Mouse (Mus musculus) limb, embryonic 14.5 days (tissue): ENCODE data around the gene Zbtb49. TPM values are rescaled to one million over a fixed set of nuclear protein-coding genes. Genes with fewer than 3 reads are reported as not detected.

Source experiments
- ATAC-seq: fragments of 200-750 bp; cut with Nextera tagmentation; 2 replicates; pipeline ENCODE4 v1.8.0; 2017; ENCODE audit warnings: low read depth, moderate number of reproducible peaks, moderate TSS enrichment; ENCODE audit not compliant: low FRiP score
- DNase-seq: peaks from one replicate; pipeline ENCODE4 v3.0.0-alpha.2; 2015; ENCODE audit warnings: low spot score
- H3K27ac ChIP-seq: fragments of 300-500 bp; sonication (generic); replicated peaks from 2 replicates; pipeline ENCODE4 v1.5.1; 2014; ENCODE audit warnings: low read depth, mild to moderate bottlenecking, low read length, moderate library complexity, mixed read lengths
- H3K27me3 ChIP-seq: fragments of 300-500 bp; sonication (generic); 2 replicates; pipeline ENCODE4 v1.6.1; 2014; ENCODE audit warnings: low read length, mixed read lengths; ENCODE audit not compliant: control insufficient read depth, insufficient read depth
- H3K36me3 ChIP-seq: fragments of 300-500 bp; sonication (generic); 2 replicates; pipeline ENCODE4 v1.6.1; 2014; ENCODE audit warnings: mild to moderate bottlenecking, low read length, moderate library complexity, mixed read lengths; ENCODE audit not compliant: control insufficient read depth, insufficient read depth
- H3K4me1 ChIP-seq: fragments of 300-500 bp; sonication (generic); 2 replicates; pipeline ENCODE4 v1.6.1; 2014; ENCODE audit warnings: antibody characterized with exemption, low read length, mixed read lengths; ENCODE audit not compliant: control insufficient read depth, insufficient read depth
- H3K4me2 ChIP-seq: fragments of 300-500 bp; sonication (generic); replicated peaks from 2 replicates; pipeline ENCODE4 v1.6.1; 2014; ENCODE audit warnings: low read depth, mild to moderate bottlenecking, low read length, moderate library complexity; ENCODE audit not compliant: severe bottlenecking
- H3K4me3 ChIP-seq: fragments of 300-500 bp; sonication (generic); replicated peaks from 2 replicates; pipeline ENCODE4 v1.5.1; 2014; ENCODE audit warnings: low read length
- H3K9ac ChIP-seq: fragments of 300-500 bp; sonication (generic); 2 replicates; pipeline ENCODE4 v1.6.1; 2014; ENCODE audit warnings: mild to moderate bottlenecking, low read depth, low read length, moderate library complexity; ENCODE audit not compliant: severe bottlenecking
- H3K9me3 ChIP-seq: fragments of 300-500 bp; sonication (generic); 2 replicates; pipeline ENCODE4 v1.6.1; 2016; ENCODE audit warnings: low read length; ENCODE audit not compliant: control insufficient read depth
- POLR2A ChIP-seq: fragments of 200-500 bp; IDR thresholded peaks from 2 replicates; pipeline ENCODE4 v1.8.0; 2012; ENCODE audit warnings: inconsistent platforms, mild to moderate bottlenecking, moderate library complexity, borderline replicate concordance; ENCODE audit not compliant: insufficient read depth, insufficient read length; ENCODE audit errors: extremely low read depth
- WGBS: fragments of 180-500 bp; shearing (Covaris S2); extraction: QIAGEN DNeasy Blood & Tissue Kit; methylation state at CpG from one replicate; pipeline ENCODE4 v1.1.7; 2014; 5-methylcytosine and 5-hydroxymethylcytosine counted together
- polyA plus RNA-seq, 2 experiments: library from polyadenylated mRNA; depleted of rRNA in 1 of 2; stranded (reverse) in 1 of 2; unstranded in 1 of 2; fragments of >200 nt; fragmentation: Nextera tagmentation in 1 of 2; extraction: Ambion mirVana in 1 of 2; gene quantifications; 2 replicates each; pipeline versions ENCODE4 v1.2.1 to v1.2.3; 2012 to 2014

Zbtb49 gene
- polyA plus RNA-seq, 2 experiments, result 12.4 to 22.3 TPM

DNA sequence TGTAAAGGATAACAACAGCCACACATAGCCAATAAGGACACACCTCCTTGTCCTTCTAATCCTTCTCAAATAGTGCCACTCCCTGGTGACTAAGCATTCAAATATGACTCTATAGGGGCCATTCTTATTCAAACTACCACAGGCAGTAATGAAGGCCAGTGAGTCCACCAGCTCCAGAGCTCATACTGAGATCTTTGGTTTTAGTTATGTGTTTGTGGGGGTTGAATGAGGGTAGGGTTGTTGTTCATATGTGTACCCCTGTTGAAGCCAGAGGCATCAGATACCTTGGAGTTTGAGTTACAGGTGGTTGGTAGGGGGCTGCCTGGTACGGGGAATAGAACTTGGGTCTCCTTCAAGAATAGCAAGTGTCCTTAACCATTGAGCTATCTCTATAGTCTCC, 36.3 kb upstream of the Zbtb49 start:
- H3K36me3 ChIP-seq, result no peaks in the 10 kb centered on the region
- no peaks in the 10 kb centered on the region for H3K9me3 ChIP-seq
- DNase-seq (no peak), ATAC-seq (no peak)
- H3K4me2 ChIP-seq, result no peak overlapping the region
- no peak overlapping the region for H3K4me3 ChIP-seq
- H3K4me1 ChIP-seq, result 0 out of 2 replicates have a peak, but pooled peaks cover 2% of the 10 kb centered on the region
- WGBS, result 92% methylated on average over 1 of the region's 1 CpGs
- no peaks in the 10 kb centered on the region for H3K27me3 ChIP-seq
- no peak overlapping the region for H3K27ac ChIP-seq
- H3K9ac ChIP-seq, result no peak overlapping the region
- no peak for TF ChIP-seq POLR2A

DNA sequence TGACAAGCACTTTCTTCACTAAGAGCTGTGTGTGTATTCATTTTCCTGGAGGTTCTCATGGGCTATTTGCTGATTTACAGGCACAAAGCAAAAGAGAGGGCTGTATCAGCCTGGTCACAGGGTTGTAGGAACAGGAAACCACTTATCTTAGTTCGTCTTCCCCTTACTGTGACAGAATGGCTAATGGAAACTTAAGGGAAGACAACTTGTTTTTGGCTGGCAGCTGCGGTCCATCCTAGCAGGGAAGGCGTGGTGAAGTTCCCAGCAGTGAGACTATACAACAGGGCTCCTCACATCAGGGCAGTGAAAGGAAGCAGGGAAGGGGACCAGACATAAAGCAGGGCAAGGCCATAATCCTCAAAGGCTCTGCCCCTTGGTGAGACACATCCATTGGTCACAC, 35.4 kb upstream of the Zbtb49 start:
- Histone ChIP-seq H3K4me3 (no peak overlapping the region), H3K27me3 (no peaks in the 10 kb centered on the region), H3K27ac (no peak overlapping the region), H3K9me3 (no peaks in the 10 kb centered on the region), H3K36me3 (no peaks in the 10 kb centered on the region), H3K9ac (no peak overlapping the region), H3K4me1 (no peaks in the 10 kb centered on the region), H3K4me2 (no peak overlapping the region)
- no peak for DNase-seq
- WGBS, result 76% methylated on average over 3 of the region's 3 CpGs
- no peak for TF ChIP-seq POLR2A
- ATAC-seq, result no peak

- no peak overlapping the region for H3K9ac ChIP-seq
- DNase-seq, result no peak
Observed at GRCm38 (mm10) chr5:38255195-38255594, 34.9 kb upstream of the Zbtb49 start.

GRCm38 (mm10) chr5:38241966-38242365, 21.7 kb upstream of the Zbtb49 start:
- ATAC-seq (no peak), DNase-seq (no peak)
- no peak overlapping the region for H3K27ac ChIP-seq
- no peaks in the 10 kb centered on the region for H3K4me1 ChIP-seq
- no peaks in the 10 kb centered on the region for H3K9me3 ChIP-seq
- H3K9ac ChIP-seq, result no peak overlapping the region
- H3K36me3 ChIP-seq, result no peaks in the 10 kb centered on the region
- H3K27me3 ChIP-seq, result no peaks in the 10 kb centered on the region
- no peak overlapping the region for H3K4me2 ChIP-seq
- no peak overlapping the region for H3K4me3 ChIP-seq
- TF ChIP-seq POLR2A, result no peak
- 84% methylated on average over 6 of the region's 6 CpGs for WGBS

More at GRCm38 (mm10) chr5:38255195-38255594, 34.9 kb upstream of the Zbtb49 start:
- Histone ChIP-seq H3K9me3 (no peaks in the 10 kb centered on the region), H3K36me3 (no peaks in the 10 kb centered on the region), H3K27me3 (no peaks in the 10 kb centered on the region), H3K4me2 (no peak overlapping the region), H3K4me3 (no peak overlapping the region), H3K4me1 (no peaks in the 10 kb centered on the region), H3K27ac (no peak overlapping the region)
- no peak for ATAC-seq
- TF ChIP-seq POLR2A, result no peak
- WGBS, result 36% methylated on average over 4 of the region's 4 CpGs

DNA sequence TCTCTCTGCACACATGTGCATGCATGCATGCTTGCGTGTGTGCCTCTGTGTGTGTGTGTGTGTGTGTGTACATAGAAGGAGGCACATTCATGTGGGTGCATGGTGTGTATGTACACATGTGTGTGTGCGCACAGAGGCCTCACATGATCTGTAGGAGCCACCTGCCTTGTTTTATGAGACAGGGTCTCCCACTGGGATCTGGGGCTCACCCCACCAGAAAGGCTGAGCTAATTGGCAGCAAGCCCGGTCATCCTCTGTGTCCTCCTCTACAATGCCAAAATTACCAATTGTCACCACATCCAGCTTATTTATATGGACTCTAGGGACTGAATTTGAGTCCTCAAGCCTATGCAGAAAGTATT, 21.2 kb upstream of the Zbtb49 start:
- Histone ChIP-seq H3K9me3 (no peaks in the 10 kb centered on the region), H3K36me3 (no peaks in the 10 kb centered on the region), H3K9ac (no peak overlapping the region), H3K4me2 (no peak overlapping the region), H3K4me1 (no peaks in the 10 kb centered on the region), H3K4me3 (no peak overlapping the region), H3K27me3 (no peaks in the 10 kb centered on the region), H3K27ac (no peak overlapping the region)
- DNase-seq, result no peak
- no peak for ATAC-seq
- TF ChIP-seq POLR2A, result no peak
- WGBS, result 84% methylated on average over 3 of the region's 3 CpGs

- WGBS, result 55% methylated on average over 5 of the region's 5 CpGs
- DNase-seq (no peak), ATAC-seq (no peak)
- H3K9ac ChIP-seq, result no peak overlapping the region
- no peak overlapping the region for H3K4me3 ChIP-seq
- no peaks in the 10 kb centered on the region for H3K36me3 ChIP-seq
- H3K9me3 ChIP-seq, result no peaks in the 10 kb centered on the region
- H3K27me3 ChIP-seq, result no peaks in the 10 kb centered on the region
- no peak overlapping the region for H3K27ac ChIP-seq
- no peaks in the 10 kb centered on the region for H3K4me1 ChIP-seq
- TF ChIP-seq POLR2A, result no peak
- no peak overlapping the region for H3K4me2 ChIP-seq
Observed at GRCm38 (mm10) chr5:38240727-38241472, 20.6 kb upstream of the Zbtb49 start.
